In the genomic region with DNA sequence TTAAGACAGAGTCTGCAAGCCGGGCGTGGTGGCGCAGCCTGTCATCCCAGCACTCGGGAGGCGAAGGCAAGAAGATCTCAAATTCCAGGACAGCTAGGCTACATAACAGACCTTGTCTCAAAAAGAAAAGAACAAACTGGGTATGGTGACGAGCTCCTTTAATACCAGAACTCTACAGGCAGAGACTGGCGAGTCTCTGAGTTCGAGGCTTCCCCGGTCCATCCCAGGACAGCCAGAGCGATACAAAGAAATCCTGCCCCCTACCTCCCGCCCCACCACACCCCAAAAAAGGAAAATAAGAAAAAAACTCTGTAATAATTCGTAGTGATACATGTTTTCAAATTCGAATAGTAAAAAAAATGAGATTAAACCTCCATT, we compare ENCODE assay signal across 8 mouse cellular contexts. TPM values are rescaled to one million over a fixed set of nuclear protein-coding genes. Genes with fewer than 3 reads are reported as not detected.
A peak's percentile ranks its signal among the peaks of the same experiment; 100 is the strongest.
DNase-seq lines count a peak whose midpoint lies in the region; ATAC-seq and TF ChIP-seq lines count a peak whose summit lies in the region.

No protein-coding gene starts in this region.

- intact Hi-C loops in heart, postnatal 36 days (cut with DNase I): loop anchor here (2.0 kb wide), 4 partner anchors 32 to 232 kb away; partner anchors contain the start of genes Fam136a and Tia1

- TF ChIP-seq EP300 in ES-Bruce4 (IDR thresholded peaks at IDR 0.05; ENCODE audit: insufficient read depth, low read depth, low read length): no peak

- H3K4me1 ChIP-seq in heart, embryonic 13.5 days: peaks cover 11% of the 10 kb centered on the region
- H3K4me1 ChIP-seq in ES-Bruce4 (ENCODE audit: control insufficient read depth, insufficient read depth, low read length): no peaks in the 10 kb centered on the region
- peaks cover 11% of the 10 kb centered on the region for H3K4me1 ChIP-seq in forebrain, embryonic 13.5 days
- peaks cover 20% of the 10 kb centered on the region for H3K4me1 ChIP-seq in liver, embryonic 15.5 days (replicated peaks)

- no peak for TF ChIP-seq POLR2A in ES-Bruce4 (IDR thresholded peaks at IDR 0.05; ENCODE audit: insufficient read depth, low read length)

- 4% methylated on average over 13 of the region's 13 CpGs for WGBS in heart, embryonic 13.5 days
- WGBS in forebrain, embryonic 13.5 days: 3% methylated on average over 13 of the region's 13 CpGs
- 1% methylated on average over 13 of the region's 13 CpGs for WGBS in liver, embryonic 15.5 days (ENCODE audit: insufficient replicate concordance)

- peak overlapping the region; percentile 90 for H3K9ac ChIP-seq in heart, embryonic 13.5 days
- H3K9ac ChIP-seq in ES-Bruce4 (ENCODE audit: low read depth, poor library complexity, severe bottlenecking): peak overlapping the region; percentile 67
- peak overlapping the region; percentile 90 for H3K9ac ChIP-seq in forebrain, embryonic 13.5 days
- peak overlapping the region; percentile 88 for H3K9ac ChIP-seq in liver, embryonic 15.5 days

- no peak for DNase-seq in heart, postnatal 36 days
- DNase-seq in left cerebral cortex, adult 9 months (ENCODE audit: low spot score in 2 of 2): no peak

- H3K9me3 ChIP-seq in heart, embryonic 13.5 days: no peaks in the 10 kb centered on the region
- no peaks in the 10 kb centered on the region for H3K9me3 ChIP-seq in ES-Bruce4 (replicated peaks; ENCODE audit: control insufficient read depth, insufficient read depth, low read length, poor library complexity, severe bottlenecking)
- H3K9me3 ChIP-seq in forebrain, embryonic 13.5 days (replicated peaks): no peaks in the 10 kb centered on the region
- no peaks in the 10 kb centered on the region for H3K9me3 ChIP-seq in liver, embryonic 15.5 days (replicated peaks)

- H3K27ac ChIP-seq in heart, embryonic 13.5 days (replicated peaks): peak overlapping the region; percentile 97
- peak overlapping the region; percentile 46 for H3K27ac ChIP-seq in ES-Bruce4 (ENCODE audit: insufficient read depth, low read length)
- peak overlapping the region; percentile 89 for H3K27ac ChIP-seq in forebrain, embryonic 13.5 days
- H3K27ac ChIP-seq in liver, embryonic 15.5 days (replicated peaks): peak overlapping the region; percentile 95

- H3K27me3 ChIP-seq in heart, embryonic 13.5 days (replicated peaks): no peaks in the 10 kb centered on the region
- no peaks in the 10 kb centered on the region for H3K27me3 ChIP-seq in ES-Bruce4 (ENCODE audit: control insufficient read depth, insufficient read depth, low read length, poor library complexity, severe bottlenecking)
- no peaks in the 10 kb centered on the region for H3K27me3 ChIP-seq in forebrain, embryonic 13.5 days
- H3K27me3 ChIP-seq in liver, embryonic 15.5 days: no peaks in the 10 kb centered on the region

- H3K36me3 ChIP-seq in heart, embryonic 13.5 days: peaks cover 45% of the 10 kb centered on the region
- peaks cover 2% of the 10 kb centered on the region; the same call in 1 of the 2 replicates for H3K36me3 ChIP-seq in ES-Bruce4 (ENCODE audit: control insufficient read depth, insufficient read depth, low read length, poor library complexity, severe bottlenecking)
- peaks cover 42% of the 10 kb centered on the region for H3K36me3 ChIP-seq in forebrain, embryonic 13.5 days (ENCODE audit: poor library complexity, severe bottlenecking)
- H3K36me3 ChIP-seq in liver, embryonic 15.5 days (replicated peaks): peaks cover 29% of the 10 kb centered on the region

- no peak for TF ChIP-seq CTCF in ES-Bruce4 (IDR thresholded peaks at IDR 0.05; ENCODE audit: low read depth, low read length)

- H3K4me3 ChIP-seq in heart, embryonic 13.5 days: peak overlapping the region; percentile 78
- H3K4me3 ChIP-seq in ES-Bruce4 (ENCODE audit: low read depth, low read length): peak overlapping the region; percentile 97
- peak overlapping the region; percentile 76 for H3K4me3 ChIP-seq in forebrain, embryonic 13.5 days
- H3K4me3 ChIP-seq in liver, embryonic 15.5 days (replicated peaks): peak overlapping the region; percentile 85

- H3K4me2 ChIP-seq in heart, embryonic 13.5 days: peak overlapping the region; percentile 83
- peak overlapping the region; percentile 85 for H3K4me2 ChIP-seq in forebrain, embryonic 13.5 days
- H3K4me2 ChIP-seq in liver, embryonic 15.5 days: peak overlapping the region; percentile 86

- no peak for ATAC-seq in heart, embryonic 13.5 days (ENCODE audit: extremely low read depth, insufficient number of reproducible peaks, low FRiP score, low TSS enrichment)
- no peak for ATAC-seq in forebrain, embryonic 13.5 days
- no peak for ATAC-seq in liver, embryonic 15.5 days (ENCODE audit: insufficient read depth)
- ATAC-seq in erythroid progenitor cell, adult 5-6 weeks (replicated peaks; ENCODE audit: low FRiP score, poor library complexity, severe bottlenecking): no peak
- ATAC-seq in granulocyte monocyte progenitor cell, adult 5-6 weeks (replicated peaks; ENCODE audit: poor library complexity, severe bottlenecking): no peak

RNA-seq across cellular contexts. Expression of gene C87436, which starts 0.9 kb away (rescaled TPM):
- polyA plus RNA-seq in heart, embryonic 13.5 days (2015; fragmentation: Nextera tagmentation; extraction: Ambion mirVana): 16.8 and 20.0 TPM in 2 replicates
- total RNA-seq in heart, postnatal 36 days (2021): 10 to 100 TPM in 1 of 2 experiments, 1 to 10 TPM in 1; 9.6 to 10.9 TPM
- polyA plus RNA-seq in ES-Bruce4 (2011; ENCODE audit: insufficient read depth, insufficient read length, low read depth, missing spikeins): 12.6 and 13.6 TPM in 2 replicates
- polyA plus RNA-seq in forebrain, embryonic 13.5 days (2015; fragmentation: Nextera tagmentation; extraction: Ambion mirVana): 32.0 and 34.1 TPM in 2 replicates
- polyA plus RNA-seq in liver, embryonic 15.5 days (2015; fragmentation: Nextera tagmentation; extraction: Ambion mirVana): 10.3 and 11.1 TPM in 2 replicates
- 20.5 and 22.6 TPM in 2 replicates for total RNA-seq in erythroid progenitor cell, adult 5-6 weeks (2015; ENCODE audit: low replicate concordance)
- total RNA-seq in erythroid progenitor cell, adult 5-6 weeks (2017; ENCODE audit: low replicate concordance): 7.1 and 8.0 TPM in 2 replicates
- total RNA-seq in granulocyte monocyte progenitor cell, adult 5-6 weeks (2014; fragmentation: Nextera tagmentation): 20.8 and 33.5 TPM in 2 replicates
- total RNA-seq in granulocyte monocyte progenitor cell, adult 5-6 weeks (2017): 20.3 and 26.7 TPM in 2 replicates

RNA-seq across cellular contexts. Expression of gene Gm44790, which starts 12.7 kb away (rescaled TPM):
- polyA plus RNA-seq in heart, embryonic 13.5 days (2015; fragmentation: Nextera tagmentation; extraction: Ambion mirVana): 0.60 TPM in 1 of 2 replicates, not detected in the other
- total RNA-seq in heart, postnatal 36 days (2021): not detected
- polyA plus RNA-seq in ES-Bruce4 (2011; ENCODE audit: insufficient read depth, insufficient read length, low read depth, missing spikeins): not detected in 2 replicates
- 0.35 and 0.43 TPM in 2 replicates for polyA plus RNA-seq in forebrain, embryonic 13.5 days (2015; fragmentation: Nextera tagmentation; extraction: Ambion mirVana)
- not detected in 2 replicates for polyA plus RNA-seq in liver, embryonic 15.5 days (2015; fragmentation: Nextera tagmentation; extraction: Ambion mirVana)
- total RNA-seq in erythroid progenitor cell, adult 5-6 weeks (2015; ENCODE audit: low replicate concordance): 2.5 TPM in 1 of 2 replicates, not detected in the other
- not detected in 2 replicates for total RNA-seq in erythroid progenitor cell, adult 5-6 weeks (2017; ENCODE audit: low replicate concordance)
- total RNA-seq in granulocyte monocyte progenitor cell, adult 5-6 weeks (2014; fragmentation: Nextera tagmentation): not detected in 2 replicates
- total RNA-seq in granulocyte monocyte progenitor cell, adult 5-6 weeks (2017): not detected in 2 replicates

RNA-seq across cellular contexts. Expression of gene Tia1, which starts 35.1 kb away (rescaled TPM):
- 120 and 125 TPM in 2 replicates for polyA plus RNA-seq in heart, embryonic 13.5 days (2015; fragmentation: Nextera tagmentation; extraction: Ambion mirVana)
- 10 to 100 TPM; 18.1 to 26.4 TPM for total RNA-seq in heart, postnatal 36 days (2021)
- polyA plus RNA-seq in ES-Bruce4 (2011; ENCODE audit: insufficient read depth, insufficient read length, low read depth, missing spikeins): 79.7 and 81.2 TPM in 2 replicates
- 354 and 375 TPM in 2 replicates for polyA plus RNA-seq in forebrain, embryonic 13.5 days (2015; fragmentation: Nextera tagmentation; extraction: Ambion mirVana)
- 19.1 and 20.8 TPM in 2 replicates for polyA plus RNA-seq in liver, embryonic 15.5 days (2015; fragmentation: Nextera tagmentation; extraction: Ambion mirVana)
- total RNA-seq in erythroid progenitor cell, adult 5-6 weeks (2015; ENCODE audit: low replicate concordance): 42.5 and 59.5 TPM in 2 replicates
- 32.9 and 39.7 TPM in 2 replicates for total RNA-seq in erythroid progenitor cell, adult 5-6 weeks (2017; ENCODE audit: low replicate concordance)
- total RNA-seq in granulocyte monocyte progenitor cell, adult 5-6 weeks (2014; fragmentation: Nextera tagmentation): 89.9 and 109 TPM in 2 replicates
- 77.5 and 97.1 TPM in 2 replicates for total RNA-seq in granulocyte monocyte progenitor cell, adult 5-6 weeks (2017)

RNA-seq across cellular contexts. Expression of gene Pcyox1, which starts 42.2 kb away (rescaled TPM):
- polyA plus RNA-seq in heart, embryonic 13.5 days (2015; fragmentation: Nextera tagmentation; extraction: Ambion mirVana): 51.2 and 52.0 TPM in 2 replicates
- total RNA-seq in heart, postnatal 36 days (2021): 10 to 100 TPM; 74.9 to 92.7 TPM
- 50.1 and 51.7 TPM in 2 replicates for polyA plus RNA-seq in ES-Bruce4 (2011; ENCODE audit: insufficient read depth, insufficient read length, low read depth, missing spikeins)
- polyA plus RNA-seq in forebrain, embryonic 13.5 days (2015; fragmentation: Nextera tagmentation; extraction: Ambion mirVana): 97.5 and 106 TPM in 2 replicates
- 58.6 and 66.3 TPM in 2 replicates for polyA plus RNA-seq in liver, embryonic 15.5 days (2015; fragmentation: Nextera tagmentation; extraction: Ambion mirVana)
- total RNA-seq in erythroid progenitor cell, adult 5-6 weeks (2015; ENCODE audit: low replicate concordance): 10.9 and 15.1 TPM in 2 replicates
- 8.0 and 8.5 TPM in 2 replicates for total RNA-seq in erythroid progenitor cell, adult 5-6 weeks (2017; ENCODE audit: low replicate concordance)
- 31.1 and 35.7 TPM in 2 replicates for total RNA-seq in granulocyte monocyte progenitor cell, adult 5-6 weeks (2014; fragmentation: Nextera tagmentation)
- 64.2 and 87.9 TPM in 2 replicates for total RNA-seq in granulocyte monocyte progenitor cell, adult 5-6 weeks (2017)

Comparison
In these comparisons a context has a peak if more than half of its experiments do, and no peak if none do; other contexts are left out.
1. H3K27ac ChIP-seq: peak in every context shown above with its lines; median percentile 97 in heart, embryonic 13.5 days; 95 in liver, embryonic 15.5 days; 89 in forebrain, embryonic 13.5 days; 46 in ES-Bruce4.